Mouse (Mus musculus) megakaryocyte, embryonic 14.5 days (primary cell): Measurements from ENCODE around the gene Hes6.

Source experiments
- FLI1 ChIP-seq: IDR thresholded peaks from 2 replicates; pipeline ENCODE4 v1.6.1; 2012; ENCODE audit warnings: low read length, inconsistent platforms, mixed read lengths
- GATA1 ChIP-seq: IDR thresholded peaks from 3 replicates; pipeline ENCODE4 v1.6.1; 2012; ENCODE audit warnings: mixed read lengths, low read length, inconsistent platforms, borderline replicate concordance

DNA sequence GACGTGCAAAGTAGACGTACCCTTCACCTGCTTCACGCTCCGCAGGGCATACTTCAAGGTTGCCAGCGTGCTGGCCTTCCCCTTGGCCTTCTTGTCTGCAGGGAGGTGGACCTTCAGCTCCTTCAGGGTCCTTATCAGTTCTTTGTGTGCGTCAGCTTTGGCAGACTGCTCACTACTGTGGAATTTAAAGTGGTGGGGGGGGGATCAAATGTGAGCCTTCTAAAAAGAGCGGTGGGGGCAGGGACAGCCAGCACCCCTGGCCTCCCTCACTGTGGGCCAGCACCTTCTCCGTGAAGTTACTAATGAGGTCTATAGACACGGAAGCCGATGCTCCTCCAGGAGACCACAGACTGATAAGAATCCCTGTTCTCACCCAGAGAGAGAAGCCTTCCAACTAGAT, 34.9 kb upstream of the Hes6 start:
- TF ChIP-seq GATA1: no peak
- TF ChIP-seq FLI1: no peak
